Mouse (Mus musculus) layer of hippocampus, adult 9-10 months (tissue): ENCODE results near the gene Gm7102.
"Not testable (repeated sequence)": the region's sequence is repeated elsewhere in the genome, so short reads cannot be mapped to it uniquely, and the experiment has no call there.

Experiments
- DNase-seq: peaks from one replicate; pipeline ENCODE4 v3.0.0; 2022; ENCODE audit warnings: low spot score

Gene Gm7102

DNA sequence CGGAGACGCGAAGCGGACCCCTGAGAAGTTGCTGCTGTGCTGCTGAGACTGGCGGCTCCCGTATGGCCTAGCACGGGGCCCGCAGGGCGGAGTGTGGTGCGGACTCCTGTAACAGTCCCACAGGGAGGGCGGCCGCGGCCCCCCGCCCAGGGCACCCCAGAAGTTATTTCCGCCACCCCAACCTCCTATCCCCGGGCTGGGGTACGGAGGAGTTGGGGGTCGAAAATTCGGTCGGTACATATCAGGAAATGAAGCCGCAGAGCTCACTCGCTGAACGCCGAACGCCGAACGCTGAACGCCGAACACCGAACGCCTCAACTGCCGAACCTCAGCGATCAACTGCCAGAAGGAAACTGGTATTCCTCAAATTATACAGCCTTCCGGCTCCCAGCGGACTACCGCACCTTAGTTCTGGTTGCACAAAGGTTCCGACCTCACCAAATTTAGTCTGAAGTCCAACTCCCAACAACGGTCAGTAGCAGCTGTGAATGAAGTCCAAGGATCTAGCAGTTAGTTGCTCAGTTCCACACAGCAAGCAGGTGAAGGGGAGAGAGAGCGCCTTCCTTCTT is at the start of gene Gm7102:
Gene Gm7102 (minus strand): TSS at position 554 of the 569 bp plus-strand sequence.
- no peak for DNase-seq

DNA sequence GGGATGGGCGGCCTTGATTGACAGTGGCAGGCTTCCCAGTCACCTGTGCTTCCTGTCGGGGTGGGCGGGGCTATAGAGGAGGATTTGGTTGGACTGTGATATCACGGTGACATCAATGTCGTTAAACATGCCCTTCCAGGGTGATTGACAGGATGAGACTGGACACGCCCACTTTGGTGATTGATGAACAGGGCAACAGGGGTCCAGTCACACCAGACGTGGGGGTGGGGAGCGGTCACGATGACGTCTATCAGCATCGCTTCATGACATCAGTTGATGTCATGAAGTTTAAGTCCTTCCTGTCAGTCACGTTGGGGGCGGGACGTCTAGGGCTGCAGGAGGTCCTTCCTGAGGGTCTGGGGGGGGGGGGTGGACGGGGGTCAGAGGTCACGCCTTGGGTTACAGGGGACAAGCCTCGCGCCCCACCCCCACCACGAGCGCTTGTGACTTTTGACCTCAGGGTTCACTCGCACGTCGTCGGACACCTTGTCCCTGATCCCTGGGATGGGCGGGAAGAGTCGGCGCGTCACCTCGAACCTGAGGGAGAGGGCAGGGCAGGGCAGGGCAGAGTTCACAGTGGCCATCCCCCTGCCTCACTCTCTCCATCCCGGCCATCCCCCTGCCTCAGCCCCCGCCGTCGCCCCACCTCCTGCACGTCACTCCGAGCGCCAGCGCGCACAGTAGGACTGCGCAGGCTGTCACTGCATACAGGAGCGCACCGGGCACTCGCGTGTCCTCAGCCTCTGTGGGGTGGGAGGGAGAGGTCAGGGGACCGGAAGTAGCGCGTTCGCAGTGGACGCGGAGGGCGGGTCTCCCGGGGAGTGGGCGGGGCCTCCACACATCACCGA is 48.8 kb upstream of the Gm7102 start:
- DNase-seq = no peak

DNA sequence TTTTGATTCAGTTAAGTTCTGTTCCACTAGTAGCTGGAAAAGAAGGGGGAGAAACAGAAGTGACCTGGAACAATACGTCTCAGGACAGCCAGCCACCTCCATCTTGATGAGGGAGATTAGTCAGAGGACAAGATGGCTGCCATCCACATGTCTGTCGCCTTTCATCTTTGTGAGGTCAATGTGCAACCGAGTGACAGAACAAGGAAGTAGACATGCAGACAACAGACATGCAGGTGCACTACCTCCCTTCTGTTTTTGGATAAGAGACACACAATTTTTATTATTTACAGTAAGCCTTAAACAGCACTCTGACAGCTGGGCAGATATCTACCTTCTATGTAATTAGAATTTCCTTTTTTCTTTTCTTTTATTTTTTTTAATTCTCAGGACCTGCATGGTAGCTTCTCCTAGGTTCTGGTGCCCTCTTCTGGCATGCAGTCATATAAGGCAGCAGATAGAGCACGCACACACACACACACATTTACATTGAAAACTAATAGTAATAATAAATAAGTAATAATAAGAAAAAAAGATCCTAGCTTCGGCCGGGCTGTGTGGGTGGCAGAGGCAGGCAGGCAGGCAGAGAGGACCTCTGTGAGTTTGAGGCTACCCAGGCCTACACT is 47.7 kb upstream of the Gm7102 start:
- DNase-seq = no peak

DNA sequence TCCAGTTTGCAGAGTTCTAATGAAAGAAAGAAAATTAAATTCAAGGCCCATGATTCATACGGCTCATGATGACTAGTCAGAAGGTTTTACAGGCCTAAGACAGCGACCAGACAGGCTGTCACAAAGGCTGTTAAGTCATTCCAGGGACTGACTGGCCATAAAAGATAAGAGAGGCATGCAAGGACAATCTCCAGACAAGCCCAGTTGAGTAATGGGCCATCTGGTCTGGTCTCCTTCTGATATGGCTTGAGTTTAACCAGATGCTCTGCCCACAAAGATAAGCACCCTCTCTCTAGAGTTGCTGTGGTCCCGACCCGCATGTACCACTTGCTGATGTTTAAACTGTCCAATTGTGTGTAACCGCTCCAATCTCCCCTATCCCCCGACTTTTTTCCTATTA is 31.4 kb upstream of the Gm7102 start:
- not testable (repeated sequence) for DNase-seq

DNA sequence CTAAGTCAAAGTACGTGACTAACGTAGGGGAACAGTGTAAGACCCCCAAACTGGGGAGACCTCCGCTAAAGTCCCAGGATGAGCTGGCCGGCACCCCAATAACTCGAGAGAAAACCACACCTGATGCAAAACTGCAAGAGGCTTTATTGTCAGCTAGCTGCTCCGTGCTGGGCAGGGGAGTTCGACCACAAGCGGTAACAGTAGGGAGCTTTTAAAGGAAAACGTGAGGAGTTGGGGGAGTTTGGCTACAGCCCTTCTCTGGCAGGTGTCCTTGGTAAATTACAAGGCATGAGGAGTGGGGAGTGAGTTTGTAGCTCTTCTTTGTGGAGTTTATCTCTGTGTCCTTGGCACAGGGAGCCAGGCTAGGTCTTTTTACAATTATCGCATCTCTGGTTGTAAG is 23.7 kb upstream of the Gm7102 start:
- DNase-seq = no peak

DNA sequence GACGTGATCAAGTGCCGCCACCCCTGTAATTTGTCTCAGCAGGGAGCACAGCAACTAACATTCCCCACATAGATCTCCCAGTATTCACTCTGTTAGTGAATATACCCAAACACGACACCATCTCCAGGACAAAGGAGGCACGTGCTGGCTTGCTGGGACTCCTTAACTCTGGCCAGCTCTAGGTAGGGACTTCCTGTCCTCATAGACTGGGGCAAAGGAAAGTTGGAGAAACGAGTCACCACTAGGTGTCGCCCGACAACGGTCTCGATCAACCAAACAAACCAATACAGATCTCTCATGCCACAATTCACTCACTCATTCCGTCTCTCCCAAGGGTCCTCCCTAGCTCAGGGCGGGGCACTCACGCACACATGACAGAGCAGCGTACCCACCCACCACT is 23.2 kb upstream of the Gm7102 start:
- DNase-seq = peak; percentile 90

DNA sequence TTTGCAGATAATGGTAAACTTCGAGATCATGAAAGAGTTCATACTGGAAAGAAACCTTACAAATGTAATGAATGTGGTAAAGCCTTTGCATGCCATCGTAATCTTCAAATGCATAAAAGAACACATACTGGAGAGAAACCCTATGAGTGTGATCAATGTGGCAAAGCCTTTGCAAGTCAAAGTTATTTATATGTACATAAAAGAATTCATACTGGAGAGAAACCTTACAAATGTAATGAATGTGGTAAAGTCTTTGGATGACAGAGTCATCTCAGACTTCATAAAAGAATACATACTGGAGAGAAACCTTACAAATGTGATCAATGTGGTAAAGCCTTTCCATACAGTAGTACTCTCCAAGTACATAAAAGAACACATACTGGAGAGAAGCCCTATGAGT is 7.5 kb upstream of the Gm7102 start, which contains the start of gene Gm6020:
Gene Gm6020 (plus strand): TSS at position 301 of the 400 bp plus-strand sequence.
- DNase-seq = not testable (repeated sequence)

DNA sequence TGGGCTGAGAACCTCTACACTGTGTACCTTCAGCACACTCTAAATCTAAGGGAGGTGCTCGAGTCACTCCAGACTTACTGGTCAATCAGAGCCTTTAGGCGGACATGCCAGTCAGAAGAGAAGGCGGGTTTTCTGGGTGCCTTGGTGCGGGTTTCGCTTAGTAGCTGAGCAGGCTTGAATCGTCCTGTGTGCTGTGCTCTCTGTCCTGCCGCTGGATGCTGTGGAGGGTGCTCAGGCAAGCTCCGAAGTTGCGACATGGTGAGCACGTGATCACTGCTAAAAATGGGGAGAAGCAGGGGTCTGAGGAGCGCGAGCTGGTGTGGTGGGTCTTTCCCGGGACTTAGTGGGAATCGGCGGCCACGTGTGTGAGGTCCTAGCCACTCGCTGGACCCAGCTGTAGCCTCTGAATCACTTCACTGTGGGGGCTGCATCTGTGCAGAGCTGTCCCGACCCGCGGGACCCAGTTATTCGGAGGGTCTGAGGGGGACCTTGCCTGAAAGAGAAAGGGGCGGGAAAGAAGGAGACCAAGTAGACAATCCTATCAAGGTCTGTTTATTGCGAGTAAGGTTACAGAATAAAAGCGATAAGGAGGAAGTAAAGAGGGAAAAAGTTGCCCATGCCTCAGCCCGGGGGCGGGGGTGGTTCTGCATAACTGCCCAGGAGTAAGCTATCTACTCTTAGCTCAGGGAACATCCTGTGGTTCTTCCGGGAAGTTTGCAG is 24.2 kb downstream of the Gm7102 start:
- no peak for DNase-seq

DNA sequence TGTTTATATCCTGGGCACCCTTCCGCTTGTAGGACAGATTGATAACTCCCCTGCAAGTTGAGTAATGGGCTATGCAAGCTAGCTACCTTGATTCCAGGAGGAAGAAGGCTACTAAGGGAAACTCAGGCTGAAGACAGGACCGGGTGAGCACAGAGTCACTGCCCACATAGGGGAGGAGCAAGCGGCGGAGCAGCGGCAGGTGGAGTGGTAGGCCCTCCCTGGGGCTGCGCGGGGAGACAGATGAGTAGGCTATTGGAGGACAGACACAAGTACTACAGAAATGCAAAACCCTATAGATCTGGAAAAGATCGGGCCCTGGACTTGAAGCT is 24.8 kb downstream of the Gm7102 start:
- DNase-seq = no peak

DNA sequence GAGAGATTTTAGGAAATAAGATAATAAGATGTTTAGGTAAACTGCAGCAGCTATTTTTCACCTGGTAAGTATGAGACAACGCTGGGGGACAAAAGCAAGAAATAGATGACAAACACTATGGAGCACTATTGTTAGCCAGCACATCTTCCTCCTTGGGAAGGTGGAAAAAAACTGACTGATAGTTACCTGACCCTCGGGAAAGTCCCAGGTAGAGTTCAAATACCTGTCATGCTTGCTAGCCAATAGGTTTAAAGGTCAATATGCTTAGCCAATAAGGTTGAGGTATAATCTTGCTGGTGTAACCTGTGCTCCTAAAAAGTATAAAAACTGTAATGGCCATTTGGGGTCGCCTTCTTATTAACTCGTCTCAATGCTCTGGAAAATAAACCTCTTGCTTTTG is 34.8 kb downstream of the Gm7102 start:
- DNase-seq = no peak

DNA sequence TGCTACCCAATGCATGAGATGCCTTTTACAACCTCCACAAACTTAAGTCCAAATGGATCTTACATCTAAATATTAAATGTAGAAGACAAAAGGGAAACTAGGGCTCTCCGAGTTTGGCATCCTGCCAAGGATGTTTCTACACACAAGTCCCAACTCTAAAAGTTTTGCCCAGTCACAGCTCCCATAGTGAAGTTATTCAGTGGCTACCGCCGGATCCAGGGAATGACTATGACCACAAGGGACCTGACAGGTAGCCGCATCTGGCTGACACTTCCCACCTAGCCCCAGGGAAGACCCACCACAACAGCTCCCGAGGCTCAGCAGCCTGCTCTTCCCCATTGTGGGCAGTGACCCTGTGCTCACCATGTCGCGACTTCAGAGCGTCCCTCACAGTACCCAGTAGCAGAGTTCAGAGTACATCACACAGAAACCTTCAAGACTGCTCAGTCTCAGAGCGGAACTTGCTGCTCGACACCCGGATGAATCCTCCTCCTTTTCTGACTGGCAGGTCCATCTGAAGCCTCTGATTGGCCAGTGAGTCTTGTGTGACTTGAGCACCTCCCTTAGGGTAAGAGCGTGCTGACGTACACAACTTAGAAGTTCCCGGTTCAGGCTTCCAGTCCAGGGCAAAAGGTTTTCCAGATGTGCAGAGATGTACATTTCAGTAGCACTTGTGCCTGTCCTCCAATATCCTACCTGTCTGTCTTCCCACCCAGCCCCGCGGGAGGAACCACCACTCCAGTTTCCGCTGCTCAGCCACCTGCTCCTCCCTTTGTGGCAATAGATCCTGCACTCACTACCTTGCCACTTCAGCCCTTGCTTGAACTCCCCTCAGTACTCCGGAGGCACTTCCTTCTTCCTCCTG is 35.5 kb downstream of the Gm7102 start, which contains the start of gene Zfp950:
Gene Zfp950 (minus strand): TSS at position 499 of the 865 bp plus-strand sequence.
- peak; percentile 75 for DNase-seq

DNA sequence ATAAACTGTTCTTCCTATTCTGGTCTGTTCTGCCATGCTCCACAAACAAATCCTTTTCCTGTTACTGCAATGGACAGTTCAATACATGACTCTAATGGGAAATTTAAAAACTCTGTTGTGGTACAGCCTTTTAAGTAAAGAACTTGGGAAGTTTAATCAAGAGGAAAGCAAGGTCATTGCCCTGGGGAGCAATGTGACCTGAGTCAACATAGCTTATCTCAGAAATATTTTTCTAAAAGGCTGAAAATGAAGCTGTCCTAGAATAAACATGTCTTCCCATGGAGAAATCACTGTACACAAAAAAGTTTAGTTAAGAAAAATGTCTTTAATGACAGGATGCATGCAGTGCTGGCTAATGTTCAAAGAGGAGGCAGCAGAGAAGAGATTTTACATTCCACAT is 37.5 kb downstream of the Gm7102 start:
- no peak for DNase-seq

DNA sequence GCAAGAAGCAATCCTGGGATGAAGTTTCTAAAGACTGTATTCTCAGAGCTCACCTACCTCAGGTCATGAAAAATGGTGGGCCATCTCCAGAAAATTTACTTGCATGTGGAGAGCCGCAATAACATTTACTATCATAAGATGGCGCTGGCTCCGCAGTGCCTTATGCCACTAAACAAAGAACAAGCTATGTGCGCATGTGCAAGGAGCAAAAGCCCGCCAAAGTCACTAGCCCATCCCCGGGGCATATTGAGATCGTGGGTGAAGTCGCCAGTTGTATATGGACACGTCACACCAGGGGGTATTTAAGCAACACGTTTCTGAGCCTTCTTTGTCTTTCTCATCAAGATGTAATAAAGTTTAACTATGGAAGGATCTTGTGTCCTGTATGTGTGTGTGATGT is 45.0 kb downstream of the Gm7102 start:
- no peak for DNase-seq
